In the genomic region with DNA sequence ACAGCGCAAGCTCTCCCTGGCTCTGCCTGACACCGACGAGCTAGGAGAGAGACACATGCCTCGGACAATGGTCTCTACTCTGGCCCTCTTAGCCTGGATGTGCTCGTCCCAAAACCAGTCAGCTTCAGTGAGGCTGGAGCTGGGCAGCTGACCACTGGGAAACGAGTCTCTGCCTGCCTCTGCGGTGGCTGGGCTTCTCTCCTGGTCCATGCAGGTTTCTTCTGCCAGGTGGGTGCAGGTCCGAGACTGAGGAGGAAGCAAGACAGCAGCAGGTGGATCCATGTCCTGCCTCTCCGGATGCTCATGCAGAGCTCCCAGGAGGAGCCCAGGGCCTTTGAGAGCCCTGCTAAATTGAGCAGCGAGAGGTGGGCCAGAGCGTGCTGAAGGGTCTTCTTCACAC, we compare ENCODE assay signal across 19 mouse cellular contexts. TPM values are rescaled to one million over a fixed set of nuclear protein-coding genes. Genes with fewer than 3 reads are reported as not detected.
DNase-seq lines count a peak whose midpoint lies in the region; ATAC-seq and TF ChIP-seq lines count a peak whose summit lies in the region.
"Had no signal": no experiment of that assay in that cellular context is flagged by ENCODE, and none has a peak within 500 bp of the region (broad histone marks: within the 10 kb centered on the region; RNA-seq: fewer than 3 reads in every experiment).

No protein-coding gene starts in this region.

- H3K4me2 ChIP-seq in forebrain, embryonic 16.5 days (ENCODE audit: low read length): no peak overlapping the region
- no peak overlapping the region for H3K4me2 ChIP-seq in hindbrain, embryonic 16.5 days (ENCODE audit: low read length)
- H3K4me2 ChIP-seq in hindbrain, embryonic 14.5 days (replicated peaks): no peak overlapping the region
- H3K4me2 ChIP-seq: forebrain, embryonic 13.5 days; heart, embryonic 12.5 days; hindbrain, embryonic 12.5 days had no signal

- TF ChIP-seq POLR2A in testis, adult 2 months (IDR thresholded peaks at IDR 0.05; ENCODE audit: control insufficient read depth, low read depth, low read length): no peak

- no peaks in the 10 kb centered on the region for H3K27me3 ChIP-seq in forebrain, embryonic 10.5 days (ENCODE audit: poor library complexity, severe bottlenecking)
- no peaks in the 10 kb centered on the region for H3K27me3 ChIP-seq in forebrain, embryonic 16.5 days (replicated peaks; ENCODE audit: control insufficient read depth, insufficient read depth, low read length)
- no peaks in the 10 kb centered on the region for H3K27me3 ChIP-seq in hindbrain, embryonic 16.5 days (replicated peaks; ENCODE audit: control insufficient read depth, insufficient read depth, low read length)
- H3K27me3 ChIP-seq in hindbrain, embryonic 14.5 days (ENCODE audit: control insufficient read depth, insufficient read depth, low read length): no peaks in the 10 kb centered on the region
- H3K27me3 ChIP-seq in testis, adult 2 months (ENCODE audit: control insufficient read depth, insufficient read depth, low read length): no peaks in the 10 kb centered on the region
- H3K27me3 ChIP-seq: forebrain, embryonic 13.5 days; heart, embryonic 12.5 days; hindbrain, embryonic 12.5 days; Patski had no signal

- ATAC-seq in forebrain, embryonic 16.5 days: no peak
- ATAC-seq in hindbrain, embryonic 16.5 days: 0 out of 2 replicates have a peak, but pooled peaks have one; percentile 4
- no peak for ATAC-seq in hindbrain, embryonic 14.5 days (ENCODE audit: low FRiP score)
- ATAC-seq: activated CD4-positive, CD25-positive, alpha-beta regulatory T cell, adult 4 months; forebrain, embryonic 13.5 days; inflammation-experienced regulatory T-cells, adult 6 months; intestine, postnatal 0 days; Patski had no signal

- H3K36me3 ChIP-seq in forebrain, embryonic 10.5 days (replicated peaks): peaks cover 7% of the 10 kb centered on the region; the same call in 1 of the 2 replicates
- no peaks in the 10 kb centered on the region for H3K36me3 ChIP-seq in forebrain, embryonic 16.5 days (ENCODE audit: control insufficient read depth, insufficient read depth)
- no peaks in the 10 kb centered on the region for H3K36me3 ChIP-seq in hindbrain, embryonic 16.5 days (ENCODE audit: control insufficient read depth, insufficient read depth, low read length)
- H3K36me3 ChIP-seq in hindbrain, embryonic 14.5 days (replicated peaks; ENCODE audit: control insufficient read depth, insufficient read depth): no peaks in the 10 kb centered on the region
- H3K36me3 ChIP-seq in testis, adult 2 months (ENCODE audit: control insufficient read depth, insufficient read depth, low read length): no peaks in the 10 kb centered on the region
- H3K36me3 ChIP-seq: heart, embryonic 12.5 days; hindbrain, embryonic 12.5 days had no signal

- H3K4me3 ChIP-seq in forebrain, embryonic 10.5 days: no peak overlapping the region
- H3K4me3 ChIP-seq in forebrain, embryonic 16.5 days (replicated peaks; ENCODE audit: low read length): no peak overlapping the region
- H3K4me3 ChIP-seq in hindbrain, embryonic 16.5 days (ENCODE audit: low read length): no peak overlapping the region
- H3K4me3 ChIP-seq in hindbrain, embryonic 14.5 days (replicated peaks; ENCODE audit: low read length): no peak overlapping the region
- peak overlapping the region; percentile 89 for H3K4me3 ChIP-seq in testis, adult 2 months (ENCODE audit: control insufficient read depth, low read depth, low read length)
- H3K4me3 ChIP-seq: forebrain, embryonic 13.5 days; heart, adult 2 months; heart, embryonic 12.5 days; hindbrain, embryonic 12.5 days had no signal

- H3K9me3 ChIP-seq in forebrain, embryonic 10.5 days: no peaks in the 10 kb centered on the region
- no peaks in the 10 kb centered on the region for H3K9me3 ChIP-seq in forebrain, embryonic 16.5 days (ENCODE audit: control insufficient read depth, low read length)
- no peaks in the 10 kb centered on the region for H3K9me3 ChIP-seq in hindbrain, embryonic 16.5 days (ENCODE audit: control insufficient read depth, low read length)
- no peaks in the 10 kb centered on the region for H3K9me3 ChIP-seq in hindbrain, embryonic 14.5 days (ENCODE audit: control insufficient read depth, low read length)
- H3K9me3 ChIP-seq: forebrain, embryonic 13.5 days; heart, embryonic 12.5 days; hindbrain, embryonic 12.5 days had no signal

- H3K27ac ChIP-seq in forebrain, embryonic 10.5 days: 0 out of 2 replicates have a peak overlapping the region, but pooled peaks have one; percentile 8
- no peak overlapping the region for H3K27ac ChIP-seq in forebrain, embryonic 16.5 days (ENCODE audit: low read length)
- no peak overlapping the region for H3K27ac ChIP-seq in hindbrain, embryonic 16.5 days (ENCODE audit: low read depth, low read length)
- no peak overlapping the region for H3K27ac ChIP-seq in hindbrain, embryonic 14.5 days
- H3K27ac ChIP-seq in testis, adult 2 months (ENCODE audit: control insufficient read depth, insufficient read depth, low read depth, low read length): peak overlapping the region; percentile 58
- H3K27ac ChIP-seq: forebrain, embryonic 13.5 days; hindbrain, embryonic 12.5 days had no signal

- whole genome bisulfite sequencing in forebrain, embryonic 10.5 days: 85% methylated on average over 11 of the region's 11 CpGs
- 84% methylated on average over 11 of the region's 11 CpGs for WGBS in forebrain, embryonic 16.5 days
- 84% methylated on average over 11 of the region's 11 CpGs for WGBS in hindbrain, embryonic 16.5 days
- WGBS in hindbrain, embryonic 14.5 days: 86% methylated on average over 11 of the region's 11 CpGs

- H3K4me1 ChIP-seq in forebrain, embryonic 10.5 days: peaks cover 7% of the 10 kb centered on the region
- no peaks in the 10 kb centered on the region; the same call in 1 of the 2 replicates for H3K4me1 ChIP-seq in forebrain, embryonic 16.5 days (replicated peaks; ENCODE audit: control insufficient read depth, insufficient read depth, low read length)
- no peaks in the 10 kb centered on the region; the same call in 1 of the 2 replicates for H3K4me1 ChIP-seq in hindbrain, embryonic 16.5 days (ENCODE audit: control insufficient read depth, insufficient read depth, low read depth, low read length)
- H3K4me1 ChIP-seq in hindbrain, embryonic 14.5 days (replicated peaks; ENCODE audit: control insufficient read depth, insufficient read depth, low read length): no peaks in the 10 kb centered on the region
- peaks cover 5% of the 10 kb centered on the region for H3K4me1 ChIP-seq in testis, adult 2 months (ENCODE audit: control insufficient read depth, insufficient read depth, low read length)
- H3K4me1 ChIP-seq: forebrain, embryonic 13.5 days had no signal

- H3K9ac ChIP-seq in forebrain, embryonic 16.5 days (replicated peaks; ENCODE audit: low read depth, low read length): no peak overlapping the region
- no peak overlapping the region for H3K9ac ChIP-seq in hindbrain, embryonic 16.5 days (ENCODE audit: low read depth, low read length)
- no peak overlapping the region for H3K9ac ChIP-seq in hindbrain, embryonic 14.5 days
- H3K9ac ChIP-seq: forebrain, embryonic 13.5 days; heart, embryonic 12.5 days; hindbrain, embryonic 12.5 days had no signal

- no peak for DNase-seq in forebrain, embryonic 10.5 days (ENCODE audit: extremely low spot score, low spot score)
- no peak for DNase-seq in hindbrain, embryonic 14.5 days (ENCODE audit: low spot score)
- DNase-seq in testis, postnatal 10 days (ENCODE audit: low spot score): no peak
- no peak for DNase-seq in adrenal gland, adult (ENCODE audit: inconsistent age in 2 of 2, low spot score in 1 of 2)
- DNase-seq in lung, postnatal 10 days: no peak
- DNase-seq: adrenal gland, adult 2 months; cerebellum, adult 9-11 months; cerebellum, postnatal 36 days had no signal

- no peak for TF ChIP-seq CTCF in testis, adult 2 months (IDR thresholded peaks at IDR 0.05; ENCODE audit: control insufficient read depth, insufficient read depth, insufficient replicate concordance, low read depth, low read length)

RNA-seq across cellular contexts. Expression of a gene that starts 15.4 kb away (rescaled TPM):
- polyA plus RNA-seq in forebrain, embryonic 10.5 days (2016; fragmentation: Nextera tagmentation; extraction: Ambion mirVana): 2.3 and 2.7 TPM in 2 replicates
- 1.6 and 2.1 TPM in 2 replicates for polyA plus RNA-seq in forebrain, embryonic 16.5 days (2015; fragmentation: Nextera tagmentation; extraction: Ambion mirVana)
- 1.2 and 1.6 TPM in 2 replicates for polyA plus RNA-seq in hindbrain, embryonic 16.5 days (2015; fragmentation: Nextera tagmentation; extraction: Ambion mirVana)
- polyA plus RNA-seq in hindbrain, embryonic 14.5 days (2014; fragmentation: Nextera tagmentation; extraction: Ambion mirVana): 1.9 TPM in 2 replicates
- polyA plus RNA-seq in testis, adult 2 months (2012; rRNA removed): 38.3 and 42.1 TPM in 2 replicates

RNA-seq across cellular contexts. Expression of a gene that starts 15.5 kb away (rescaled TPM):
- 113 and 122 TPM in 2 replicates for polyA plus RNA-seq in forebrain, embryonic 10.5 days (2016; fragmentation: Nextera tagmentation; extraction: Ambion mirVana)
- polyA plus RNA-seq in forebrain, embryonic 16.5 days (2015; fragmentation: Nextera tagmentation; extraction: Ambion mirVana): 102 and 106 TPM in 2 replicates
- 122 and 129 TPM in 2 replicates for polyA plus RNA-seq in hindbrain, embryonic 16.5 days (2015; fragmentation: Nextera tagmentation; extraction: Ambion mirVana)
- polyA plus RNA-seq in hindbrain, embryonic 14.5 days (2014; fragmentation: Nextera tagmentation; extraction: Ambion mirVana): 101 and 114 TPM in 2 replicates
- 55.0 and 57.4 TPM in 2 replicates for polyA plus RNA-seq in testis, adult 2 months (2012; rRNA removed)

RNA-seq across cellular contexts. Expression of a gene that starts 55.9 kb away (rescaled TPM):
- polyA plus RNA-seq in forebrain, embryonic 10.5 days (2016; fragmentation: Nextera tagmentation; extraction: Ambion mirVana): 0.89 and 1.0 TPM in 2 replicates
- polyA plus RNA-seq in forebrain, embryonic 16.5 days (2015; fragmentation: Nextera tagmentation; extraction: Ambion mirVana): 23.7 and 30.8 TPM in 2 replicates
- 39.0 and 39.4 TPM in 2 replicates for polyA plus RNA-seq in hindbrain, embryonic 16.5 days (2015; fragmentation: Nextera tagmentation; extraction: Ambion mirVana)
- 22.9 and 24.1 TPM in 2 replicates for polyA plus RNA-seq in hindbrain, embryonic 14.5 days (2014; fragmentation: Nextera tagmentation; extraction: Ambion mirVana)
- polyA plus RNA-seq in testis, adult 2 months (2012; rRNA removed): 0.04 and 0.05 TPM in 2 replicates

Comparison
In these comparisons a context has a peak if more than half of its experiments do, and no peak if none do; other contexts are left out.
1. H3K27ac ChIP-seq: peak in forebrain, embryonic 10.5 days (single experiment) and testis, adult 2 months (single experiment); none in forebrain, embryonic 16.5 days (single experiment), hindbrain, embryonic 16.5 days (single experiment) and hindbrain, embryonic 14.5 days (single experiment).
2. RNA of a gene that starts 55.9 kb away (polyA plus RNA-seq): 39.0 to 39.4 TPM in hindbrain, embryonic 16.5 days, 23.7 to 30.8 TPM in forebrain, embryonic 16.5 days and 22.9 to 24.1 TPM in hindbrain, embryonic 14.5 days; 0.89 to 1.0 TPM in forebrain, embryonic 10.5 days and 0.04 to 0.05 TPM in testis, adult 2 months; every median in the first group is over 10 times any median in the second.
3. RNA of a gene that starts 15.4 kb away (polyA plus RNA-seq): 38.3 to 42.1 TPM in testis, adult 2 months; 2.3 to 2.7 TPM in forebrain, embryonic 10.5 days, 1.6 to 2.1 TPM in forebrain, embryonic 16.5 days, 1.9 TPM in hindbrain, embryonic 14.5 days and 1.2 to 1.6 TPM in hindbrain, embryonic 16.5 days; every median in the first group is over 10 times any median in the second.